Comparison of ENCODE assay signal across 10 mouse cellular contexts in genomic region chr7:44867010-44867702, GRCm38 (mm10). TPM values are rescaled to one million over a fixed set of nuclear protein-coding genes. Genes with fewer than 3 reads are reported as not detected.
DNase-seq lines count a peak whose midpoint lies in the region; ATAC-seq lines count a peak whose summit lies in the region.
"Had no signal": no experiment of that assay in that cellular context is flagged by ENCODE, and none has a peak within 500 bp of the region (broad histone marks: within the 10 kb centered on the region; RNA-seq: fewer than 3 reads in every experiment).

No protein-coding gene starts in this region.

- H3K27me3 ChIP-seq in heart, embryonic 13.5 days (replicated peaks) = no peaks in the 10 kb centered on the region
- H3K27me3 ChIP-seq in embryonic facial prominence, embryonic 12.5 days = no peaks in the 10 kb centered on the region
- no peaks in the 10 kb centered on the region for H3K27me3 ChIP-seq in hindbrain, embryonic 13.5 days
- no peaks in the 10 kb centered on the region for H3K27me3 ChIP-seq in midbrain, embryonic 14.5 days (ENCODE audit: control insufficient read depth, insufficient read depth, low read length)
- H3K27me3 ChIP-seq: Patski had no signal

- peak overlapping the region; percentile 81 for H3K4me3 ChIP-seq in heart, embryonic 13.5 days
- peak overlapping the region; percentile 86 for H3K4me3 ChIP-seq in embryonic facial prominence, embryonic 12.5 days
- peak overlapping the region; percentile 93 for H3K4me3 ChIP-seq in hindbrain, embryonic 13.5 days
- peak overlapping the region; percentile 99 for H3K4me3 ChIP-seq in midbrain, embryonic 14.5 days (replicated peaks; ENCODE audit: low read depth, low read length)

- H3K9ac ChIP-seq in heart, embryonic 13.5 days = peak overlapping the region; percentile 98
- H3K9ac ChIP-seq in embryonic facial prominence, embryonic 12.5 days = peak overlapping the region; percentile 99
- H3K9ac ChIP-seq in hindbrain, embryonic 13.5 days = peak overlapping the region; percentile 99
- peak overlapping the region; percentile 99; the same call in 1 of the 2 replicates for H3K9ac ChIP-seq in midbrain, embryonic 14.5 days (replicated peaks; ENCODE audit: low read length)

- no peak for ATAC-seq in heart, embryonic 13.5 days (ENCODE audit: extremely low read depth, insufficient number of reproducible peaks, low FRiP score, low TSS enrichment)
- no peak for ATAC-seq in embryonic facial prominence, embryonic 12.5 days (ENCODE audit: insufficient number of reproducible peaks, insufficient read depth, low FRiP score, low TSS enrichment)
- no peak for ATAC-seq in hindbrain, embryonic 13.5 days (ENCODE audit: low FRiP score)
- ATAC-seq in midbrain, embryonic 14.5 days (ENCODE audit: low FRiP score, low TSS enrichment) = no peak
- no peak for ATAC-seq in erythroid progenitor cell, adult 5-6 weeks (replicated peaks; ENCODE audit: low FRiP score, poor library complexity, severe bottlenecking)
- ATAC-seq: Patski had no signal

- H3K36me3 ChIP-seq in heart, embryonic 13.5 days = peaks cover 35% of the 10 kb centered on the region
- H3K36me3 ChIP-seq in embryonic facial prominence, embryonic 12.5 days = peaks cover 51% of the 10 kb centered on the region
- peaks cover 44% of the 10 kb centered on the region for H3K36me3 ChIP-seq in hindbrain, embryonic 13.5 days
- peaks cover 45% of the 10 kb centered on the region for H3K36me3 ChIP-seq in midbrain, embryonic 14.5 days (ENCODE audit: control insufficient read depth, insufficient read depth, low read length)

- peak overlapping the region; percentile 92 for H3K4me2 ChIP-seq in heart, embryonic 13.5 days
- peak overlapping the region; percentile 95 for H3K4me2 ChIP-seq in embryonic facial prominence, embryonic 12.5 days (replicated peaks)
- peak overlapping the region; percentile 98 for H3K4me2 ChIP-seq in hindbrain, embryonic 13.5 days
- H3K4me2 ChIP-seq in midbrain, embryonic 14.5 days (ENCODE audit: low read length) = peak overlapping the region; percentile 95

- WGBS in heart, embryonic 13.5 days = 61% methylated on average over 19 of the region's 19 CpGs
- 73% methylated on average over 19 of the region's 19 CpGs for WGBS in embryonic facial prominence, embryonic 12.5 days
- 79% methylated on average over 19 of the region's 19 CpGs for WGBS in hindbrain, embryonic 13.5 days
- WGBS in midbrain, embryonic 14.5 days = 76% methylated on average over 18 of the region's 19 CpGs

- DNase-seq in heart, postnatal 36 days = no peak
- no peak for DNase-seq in midbrain, embryonic 14.5 days
- no peak for DNase-seq in T-cell, adult 2 months (ENCODE audit: low spot score)
- DNase-seq in layer of hippocampus, adult 8-10 months (ENCODE audit: low spot score in 2 of 2) = no peak
- DNase-seq: thymus, adult 2 months had no signal

- H3K9me3 ChIP-seq in heart, embryonic 13.5 days = no peaks in the 10 kb centered on the region
- no peaks in the 10 kb centered on the region for H3K9me3 ChIP-seq in embryonic facial prominence, embryonic 12.5 days
- no peaks in the 10 kb centered on the region for H3K9me3 ChIP-seq in hindbrain, embryonic 13.5 days
- H3K9me3 ChIP-seq in midbrain, embryonic 14.5 days (ENCODE audit: control insufficient read depth, low read length) = no peaks in the 10 kb centered on the region

- H3K27ac ChIP-seq in heart, embryonic 13.5 days (replicated peaks) = peak overlapping the region; percentile 77
- H3K27ac ChIP-seq in embryonic facial prominence, embryonic 12.5 days = no peak overlapping the region
- peak overlapping the region; percentile 30; the same call in 1 of the 2 replicates for H3K27ac ChIP-seq in hindbrain, embryonic 13.5 days
- 0 out of 2 replicates have a peak overlapping the region, but pooled peaks have one; percentile 20 for H3K27ac ChIP-seq in midbrain, embryonic 14.5 days (replicated peaks; ENCODE audit: low read depth, low read length)

- intact Hi-C loops in heart, postnatal 36 days (cut with DNase I) = no loop called here

- H3K4me1 ChIP-seq in heart, embryonic 13.5 days = peaks cover 60% of the 10 kb centered on the region
- peaks cover 46% of the 10 kb centered on the region for H3K4me1 ChIP-seq in embryonic facial prominence, embryonic 12.5 days
- peaks cover 57% of the 10 kb centered on the region for H3K4me1 ChIP-seq in hindbrain, embryonic 13.5 days (replicated peaks)
- H3K4me1 ChIP-seq in midbrain, embryonic 14.5 days (ENCODE audit: control insufficient read depth, insufficient read depth, low read length) = peaks cover 28% of the 10 kb centered on the region

RNA-seq across cellular contexts. Expression of gene Ptov1, which starts 2.4 kb away (rescaled TPM):
- polyA plus RNA-seq in heart, embryonic 13.5 days (2015; fragmentation: Nextera tagmentation; extraction: Ambion mirVana) = 256 and 266 TPM in 2 replicates
- 100 to 1,000 TPM; 158 to 183 TPM for total RNA-seq in heart, postnatal 36 days (2021)
- polyA plus RNA-seq in embryonic facial prominence, embryonic 12.5 days (2016; fragmentation: Nextera tagmentation; extraction: Ambion mirVana) = 696 and 750 TPM in 2 replicates
- polyA plus RNA-seq in hindbrain, embryonic 13.5 days (2015; fragmentation: Nextera tagmentation; extraction: Ambion mirVana) = 495 and 503 TPM in 2 replicates
- 480 and 508 TPM in 2 replicates for polyA plus RNA-seq in midbrain, embryonic 14.5 days (2014; fragmentation: Nextera tagmentation; extraction: Ambion mirVana)
- total RNA-seq in erythroid progenitor cell, adult 5-6 weeks (2015; ENCODE audit: low replicate concordance) = 16.9 and 18.4 TPM in 2 replicates
- 1.8 and 4.8 TPM in 2 replicates for total RNA-seq in erythroid progenitor cell, adult 5-6 weeks (2017; ENCODE audit: low replicate concordance)
- 100 to 1,000 TPM; 310 to 354 (median 329) TPM for total RNA-seq in layer of hippocampus, adult 8-10 months (2022)

RNA-seq across cellular contexts. Expression of gene Pnkp, which starts 10.2 kb away (rescaled TPM):
- 24.0 and 24.3 TPM in 2 replicates for polyA plus RNA-seq in heart, embryonic 13.5 days (2015; fragmentation: Nextera tagmentation; extraction: Ambion mirVana)
- total RNA-seq in heart, postnatal 36 days (2021) = 10 to 100 TPM; 18.6 to 21.1 TPM
- polyA plus RNA-seq in embryonic facial prominence, embryonic 12.5 days (2016; fragmentation: Nextera tagmentation; extraction: Ambion mirVana) = 29.0 and 30.4 TPM in 2 replicates
- 34.1 and 35.8 TPM in 2 replicates for polyA plus RNA-seq in hindbrain, embryonic 13.5 days (2015; fragmentation: Nextera tagmentation; extraction: Ambion mirVana)
- 28.8 and 30.4 TPM in 2 replicates for polyA plus RNA-seq in midbrain, embryonic 14.5 days (2014; fragmentation: Nextera tagmentation; extraction: Ambion mirVana)
- 29.6 and 36.0 TPM in 2 replicates for total RNA-seq in erythroid progenitor cell, adult 5-6 weeks (2015; ENCODE audit: low replicate concordance)
- total RNA-seq in erythroid progenitor cell, adult 5-6 weeks (2017; ENCODE audit: low replicate concordance) = 30.9 and 58.2 TPM in 2 replicates
- 10 to 100 TPM; 29.8 to 37.7 (median 32.4) TPM for total RNA-seq in layer of hippocampus, adult 8-10 months (2022)

RNA-seq across cellular contexts. Expression of gene Tbc1d17, which starts 18.3 kb away (rescaled TPM):
- 56.1 and 57.0 TPM in 2 replicates for polyA plus RNA-seq in heart, embryonic 13.5 days (2015; fragmentation: Nextera tagmentation; extraction: Ambion mirVana)
- total RNA-seq in heart, postnatal 36 days (2021) = 10 to 100 TPM; 58.1 to 59.1 TPM
- polyA plus RNA-seq in embryonic facial prominence, embryonic 12.5 days (2016; fragmentation: Nextera tagmentation; extraction: Ambion mirVana) = 94.3 and 105 TPM in 2 replicates
- polyA plus RNA-seq in hindbrain, embryonic 13.5 days (2015; fragmentation: Nextera tagmentation; extraction: Ambion mirVana) = 108 and 112 TPM in 2 replicates
- 107 and 122 TPM in 2 replicates for polyA plus RNA-seq in midbrain, embryonic 14.5 days (2014; fragmentation: Nextera tagmentation; extraction: Ambion mirVana)
- total RNA-seq in erythroid progenitor cell, adult 5-6 weeks (2015; ENCODE audit: low replicate concordance) = 6.8 and 58.3 TPM in 2 replicates
- total RNA-seq in erythroid progenitor cell, adult 5-6 weeks (2017; ENCODE audit: low replicate concordance) = 18.0 and 35.8 TPM in 2 replicates
- 10 to 100 TPM; 71.9 to 92.1 (median 73.8) TPM for total RNA-seq in layer of hippocampus, adult 8-10 months (2022)

RNA-seq across cellular contexts. Expression of gene Akt1s1, which starts 18.4 kb away (rescaled TPM):
- 96.5 and 101 TPM in 2 replicates for polyA plus RNA-seq in heart, embryonic 13.5 days (2015; fragmentation: Nextera tagmentation; extraction: Ambion mirVana)
- total RNA-seq in heart, postnatal 36 days (2021) = 10 to 100 TPM; 73.6 to 75.4 TPM
- 116 and 120 TPM in 2 replicates for polyA plus RNA-seq in embryonic facial prominence, embryonic 12.5 days (2016; fragmentation: Nextera tagmentation; extraction: Ambion mirVana)
- 86.8 and 93.7 TPM in 2 replicates for polyA plus RNA-seq in hindbrain, embryonic 13.5 days (2015; fragmentation: Nextera tagmentation; extraction: Ambion mirVana)
- 61.9 and 63.7 TPM in 2 replicates for polyA plus RNA-seq in midbrain, embryonic 14.5 days (2014; fragmentation: Nextera tagmentation; extraction: Ambion mirVana)
- 1.8 and 3.8 TPM in 2 replicates for total RNA-seq in erythroid progenitor cell, adult 5-6 weeks (2015; ENCODE audit: low replicate concordance)
- total RNA-seq in erythroid progenitor cell, adult 5-6 weeks (2017; ENCODE audit: low replicate concordance) = 3.7 and 27.8 TPM in 2 replicates
- total RNA-seq in layer of hippocampus, adult 8-10 months (2022) = 10 to 100 TPM; 66.3 to 72.6 (median 71.0) TPM

RNA-seq across cellular contexts. Expression of gene Med25, which starts 25.4 kb away (rescaled TPM):
- polyA plus RNA-seq in heart, embryonic 13.5 days (2015; fragmentation: Nextera tagmentation; extraction: Ambion mirVana) = 72.6 and 73.1 TPM in 2 replicates
- 10 to 100 TPM; 76.9 to 81.1 TPM for total RNA-seq in heart, postnatal 36 days (2021)
- 113 and 123 TPM in 2 replicates for polyA plus RNA-seq in embryonic facial prominence, embryonic 12.5 days (2016; fragmentation: Nextera tagmentation; extraction: Ambion mirVana)
- 142 and 147 TPM in 2 replicates for polyA plus RNA-seq in hindbrain, embryonic 13.5 days (2015; fragmentation: Nextera tagmentation; extraction: Ambion mirVana)
- polyA plus RNA-seq in midbrain, embryonic 14.5 days (2014; fragmentation: Nextera tagmentation; extraction: Ambion mirVana) = 114 and 128 TPM in 2 replicates
- 10.1 and 18.0 TPM in 2 replicates for total RNA-seq in erythroid progenitor cell, adult 5-6 weeks (2015; ENCODE audit: low replicate concordance)
- total RNA-seq in erythroid progenitor cell, adult 5-6 weeks (2017; ENCODE audit: low replicate concordance) = 8.0 and 11.3 TPM in 2 replicates
- 100 to 1,000 TPM in 3 of 4 experiments, 10 to 100 TPM in 1; 89.6 to 111 (median 107) TPM for total RNA-seq in layer of hippocampus, adult 8-10 months (2022)
